Mouse (Mus musculus): ENCODE results near the gene D1Pas1.

DNA sequence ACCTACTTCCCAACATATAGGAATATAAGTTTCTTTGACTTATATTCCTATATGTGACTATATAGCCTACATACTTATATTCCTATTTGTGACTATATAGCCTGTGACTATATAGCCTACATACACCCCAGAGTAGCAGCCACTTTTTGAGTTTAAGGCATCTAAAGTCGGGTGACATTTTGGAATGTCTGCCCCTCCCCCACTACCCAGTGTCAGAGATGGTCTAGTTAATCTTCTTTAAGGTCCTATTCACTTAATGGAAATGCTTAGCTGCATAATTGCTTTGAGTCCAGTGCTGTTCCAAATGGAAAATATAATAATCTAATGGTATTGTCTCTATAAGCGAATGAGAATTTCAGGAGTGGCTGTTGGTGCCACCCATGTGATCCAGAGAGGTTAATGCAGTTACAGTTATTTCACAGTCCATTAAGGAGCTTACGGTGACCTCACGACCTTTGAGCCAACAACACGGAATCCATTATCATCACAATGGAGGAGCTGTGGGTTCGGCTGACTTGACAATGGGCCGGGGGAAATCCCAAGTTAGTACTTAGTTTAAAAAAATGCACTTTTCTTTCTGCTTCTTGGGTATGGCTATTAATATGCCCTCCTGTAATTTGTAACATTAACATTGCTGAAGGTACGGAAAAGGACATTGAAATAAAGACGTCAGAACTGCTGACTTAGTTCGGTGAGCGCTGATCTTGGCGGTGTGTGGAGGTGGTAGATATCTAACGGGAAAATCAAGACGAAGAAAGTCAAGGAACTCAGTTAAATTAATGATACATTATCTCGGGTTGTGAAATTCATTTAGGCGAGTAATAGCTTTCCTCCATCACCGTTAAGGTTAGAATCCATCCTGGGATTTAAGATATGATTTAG is 44.5 kb upstream of the D1Pas1 start:
- TF ChIP-seq CTCF (IDR thresholded peaks at IDR 0.05; ENCODE audit: control insufficient read depth, insufficient read depth, insufficient replicate concordance, low read depth, low read length): no peak
- TF ChIP-seq POLR2A (IDR thresholded peaks at IDR 0.05; ENCODE audit: control insufficient read depth, low read depth, low read length): no peak

Measured in testis, adult 2 months (tissue).